Mouse (Mus musculus): ENCODE results near the gene Pramef25. TPM values are rescaled to one million over a fixed set of nuclear protein-coding genes. Genes with fewer than 3 reads are reported as not detected.
A peak's percentile ranks its signal among the peaks of the same experiment; 100 is the strongest.
"Not testable (repeated sequence)": the region's sequence is repeated elsewhere in the genome, so short reads cannot be mapped to it uniquely, and the experiment has no call there.

Gene Pramef25
- not detected in 2 replicates for total RNA-seq (2021)
- long read RNA-seq: 0 reads

- not testable (repeated sequence) for DNase-seq
Observed at GRCm38 (mm10) chr4:143950916-143951315, at the start of gene Pramef25. Pramef25 (minus strand) TSS chr4:143951016.

DNA sequence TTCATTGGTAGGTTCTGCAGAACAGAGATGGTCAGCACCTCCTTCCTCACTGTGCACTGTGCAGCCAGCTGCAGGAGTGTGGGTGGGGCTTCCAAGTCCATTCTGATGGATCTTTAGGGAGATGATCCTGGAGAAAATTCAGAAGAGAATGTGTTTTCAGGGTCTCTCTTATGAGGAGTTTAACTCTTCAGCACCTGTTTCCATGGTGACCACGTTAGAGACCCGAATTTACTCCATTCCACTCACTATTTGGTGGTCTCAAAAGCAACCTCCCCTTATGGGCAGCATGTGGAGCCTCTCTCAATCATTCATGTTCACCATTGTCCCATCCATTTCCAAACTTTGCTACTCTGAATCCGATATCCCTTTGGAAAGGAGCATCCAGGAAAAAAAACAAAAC is 43.5 kb upstream of the Pramef25 start, which contains the start of gene Pramef17:
TSS of gene Pramef17 (minus strand) at position 101 of the 400 bp plus-strand sequence.
- DNase-seq: not testable (repeated sequence)

- peak; percentile 17 for DNase-seq
Observed at GRCm38 (mm10) chr4:143988126-143988525, 37.3 kb upstream of the Pramef25 start.

- not testable (repeated sequence) for DNase-seq
Observed at GRCm38 (mm10) chr4:143987475-143987941, 36.7 kb upstream of the Pramef25 start.

GRCm38 (mm10) chr4:143985733-143986132 is 34.9 kb upstream of the Pramef25 start:
- not testable (repeated sequence) for DNase-seq

DNA sequence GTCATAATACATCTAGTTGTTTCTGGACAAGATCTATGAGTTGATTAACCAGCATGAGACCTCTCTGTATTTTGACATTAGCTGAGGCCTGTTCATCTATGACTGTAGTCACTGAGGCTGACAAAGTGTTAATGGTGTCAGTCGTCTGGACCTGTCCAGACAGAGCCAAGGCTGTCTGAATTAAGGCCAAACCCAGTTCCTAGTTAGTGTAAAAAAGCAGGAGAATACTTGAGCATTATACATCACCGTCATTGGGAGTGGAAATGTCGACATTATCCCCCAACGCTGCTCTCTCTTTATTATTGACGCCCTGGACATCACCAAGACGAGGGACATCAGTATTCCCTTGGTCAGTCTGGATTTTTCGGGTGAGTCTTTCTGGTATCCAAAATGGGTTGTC is 34.3 kb upstream of the Pramef25 start:
- DNase-seq: not testable (repeated sequence)

DNA sequence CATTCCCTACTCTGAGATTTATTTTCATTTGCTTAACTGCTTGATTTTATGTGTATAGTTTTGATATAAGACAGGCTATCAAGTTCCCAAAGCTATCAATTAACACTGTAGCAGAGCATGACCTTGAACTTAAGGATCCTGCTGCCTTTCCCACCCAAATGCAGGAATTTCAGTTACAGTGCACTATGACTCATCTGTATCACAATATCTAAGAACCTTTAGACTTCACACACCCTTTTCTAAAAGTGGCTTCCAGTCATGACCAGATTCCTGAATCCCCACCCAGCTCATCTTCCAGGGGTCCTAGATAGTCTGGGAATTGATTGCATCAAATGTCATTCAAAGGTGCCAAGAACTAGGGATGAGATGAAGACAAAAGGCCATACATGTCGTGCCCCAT is 32.6 kb upstream of the Pramef25 start:
- DNase-seq: not testable (repeated sequence)

GRCm38 (mm10) chr4:143966850-143967249 is 16.0 kb upstream of the Pramef25 start, which contains the start of gene Gm13101:
Gm13101 (minus strand) TSS chr4:143966950.
- DNase-seq: not testable (repeated sequence)

- DNase-seq: not testable (repeated sequence)
Observed at GRCm38 (mm10) chr4:143900280-143900679, 50.5 kb downstream of the Pramef25 start, which contains the start of gene Pramef6. Pramef6 (minus strand) TSS chr4:143900380.

Other genes with a start within 250 kb of the Pramef25 start
- gene Gm13089, start 248.3 kb downstream of the Pramef25 start, total RNA-seq (2021): not detected in 2 replicates
- gene Gm13078, start 231.6 kb downstream of the Pramef25 start, total RNA-seq (2021): not detected in 2 replicates
- not detected in 2 replicates for gene Gm13023, start 161.7 kb downstream of the Pramef25 start, total RNA-seq (2021)
- gene Gm13084, start 134.9 kb downstream of the Pramef25 start, total RNA-seq (2021): not detected in 2 replicates
- gene Gm13103, start 104.5 kb downstream of the Pramef25 start, total RNA-seq (2021): not detected in 2 replicates
- gene Pramef6, start 50.6 kb downstream of the Pramef25 start, total RNA-seq (2021): not detected in 2 replicates
- not detected in 2 replicates for gene Gm13101, start 15.9 kb upstream of the Pramef25 start, total RNA-seq (2021)
- not detected in 2 replicates for gene Pramef17, start 43.4 kb upstream of the Pramef25 start, total RNA-seq (2021)
- gene Pramel4, start 108.1 kb upstream of the Pramef25 start, total RNA-seq (2021): not detected in 2 replicates
- gene Gm13102, start 155.5 kb upstream of the Pramef25 start, total RNA-seq (2021): not detected in 2 replicates
- not detected in 2 replicates for gene Oog3, start 211.6 kb upstream of the Pramef25 start, total RNA-seq (2021)
- gene Oog2, start 239.7 kb upstream of the Pramef25 start, total RNA-seq (2021): not detected in 2 replicates